Mouse (Mus musculus): ENCODE results near the gene Gm525. TPM values are rescaled to one million over a fixed set of nuclear protein-coding genes. Genes with fewer than 3 reads are reported as not detected.
"Not testable (repeated sequence)": the region's sequence is repeated elsewhere in the genome, so short reads cannot be mapped to it uniquely, and the experiment has no call there.

Gm525 gene
- polyA plus RNA-seq, 1 experiment from 2014 or later: not detected

- no peak overlapping the region for H3K4me2 ChIP-seq
- WGBS: 83% methylated on average over 3 of the region's 3 CpGs
- H3K9me3 ChIP-seq (replicated peaks): no peaks in the 10 kb centered on the region
- H3K27me3 ChIP-seq (replicated peaks): no peaks in the 10 kb centered on the region; the same call in 1 of the 2 replicates
- H3K9ac ChIP-seq: no peak overlapping the region
- ATAC-seq (ENCODE audit: insufficient number of reproducible peaks, low FRiP score): no peak
- no peak overlapping the region for H3K4me3 ChIP-seq
- H3K36me3 ChIP-seq: no peaks in the 10 kb centered on the region
- H3K4me1 ChIP-seq (replicated peaks): no peaks in the 10 kb centered on the region
- no peak overlapping the region for H3K27ac ChIP-seq (ENCODE audit: poor library complexity, severe bottlenecking)
Observed at GRCm38 (mm10) chr11:89078305-89078704, 4.7 kb downstream of the Gm525 start.

- Histone ChIP-seq H3K27ac (ENCODE audit: poor library complexity, severe bottlenecking) (no peak overlapping the region), H3K27me3 (replicated peaks) (no peaks in the 10 kb centered on the region), H3K4me3 (no peak overlapping the region), H3K4me2 (no peak overlapping the region), H3K36me3 (no peaks in the 10 kb centered on the region), H3K9ac (no peak overlapping the region), H3K9me3 (replicated peaks) (no peaks in the 10 kb centered on the region), H3K4me1 (replicated peaks) (no peaks in the 10 kb centered on the region)
- 82% methylated on average over 16 of the region's 16 CpGs for WGBS
- no peak for ATAC-seq (ENCODE audit: insufficient number of reproducible peaks, low FRiP score)
Observed at GRCm38 (mm10) chr11:89078996-89079680, 5.5 kb downstream of the Gm525 start.

- not testable (repeated sequence) for H3K9me3 ChIP-seq (replicated peaks); H3K27ac ChIP-seq (ENCODE audit: poor library complexity, severe bottlenecking); H3K27me3 ChIP-seq (replicated peaks); H3K4me1 ChIP-seq (replicated peaks); H3K9ac ChIP-seq; H3K36me3 ChIP-seq; H3K4me2 ChIP-seq; H3K4me3 ChIP-seq; ATAC-seq (ENCODE audit: insufficient number of reproducible peaks, low FRiP score)
- 77% methylated on average over 5 of the region's 5 CpGs for WGBS
Observed at GRCm38 (mm10) chr11:89081906-89082305, 8.3 kb downstream of the Gm525 start.

GRCm38 (mm10) chr11:89082691-89083090, 9.1 kb downstream of the Gm525 start:
- not testable (repeated sequence) for H3K4me1 ChIP-seq (replicated peaks); H3K4me2 ChIP-seq; H3K9ac ChIP-seq; H3K36me3 ChIP-seq; H3K27me3 ChIP-seq (replicated peaks); H3K27ac ChIP-seq (ENCODE audit: poor library complexity, severe bottlenecking); H3K4me3 ChIP-seq; ATAC-seq (ENCODE audit: insufficient number of reproducible peaks, low FRiP score); H3K9me3 ChIP-seq (replicated peaks)
- WGBS: 79% methylated on average over 3 of the region's 3 CpGs

- Histone ChIP-seq H3K4me3 (no peak overlapping the region), H3K9ac (no peak overlapping the region), H3K36me3 (no peaks in the 10 kb centered on the region), H3K9me3 (replicated peaks) (no peaks in the 10 kb centered on the region), H3K27me3 (replicated peaks) (no peaks in the 10 kb centered on the region), H3K27ac (ENCODE audit: poor library complexity, severe bottlenecking) (no peak overlapping the region), H3K4me1 (replicated peaks) (no peaks in the 10 kb centered on the region), H3K4me2 (no peak overlapping the region)
- no peak for ATAC-seq (ENCODE audit: insufficient number of reproducible peaks, low FRiP score)
- 37% methylated on average over 7 of the region's 7 CpGs for WGBS
Observed at GRCm38 (mm10) chr11:89084601-89085000, 11.0 kb downstream of the Gm525 start.

GRCm38 (mm10) chr11:89086208-89086809, 12.7 kb downstream of the Gm525 start:
- Histone ChIP-seq H3K36me3 (no peaks in the 10 kb centered on the region), H3K4me3 (no peak overlapping the region), H3K27ac (ENCODE audit: poor library complexity, severe bottlenecking) (no peak overlapping the region), H3K9me3 (replicated peaks) (no peaks in the 10 kb centered on the region), H3K9ac (no peak overlapping the region), H3K4me1 (replicated peaks) (no peaks in the 10 kb centered on the region), H3K4me2 (no peak overlapping the region), H3K27me3 (replicated peaks) (no peaks in the 10 kb centered on the region)
- no peak for ATAC-seq (ENCODE audit: insufficient number of reproducible peaks, low FRiP score)
- 86% methylated on average over 10 of the region's 10 CpGs for WGBS

- Histone ChIP-seq H3K4me1 (replicated peaks) (no peaks in the 10 kb centered on the region), H3K27me3 (replicated peaks) (no peaks in the 10 kb centered on the region), H3K36me3 (no peaks in the 10 kb centered on the region), H3K4me2 (no peak overlapping the region), H3K27ac (ENCODE audit: poor library complexity, severe bottlenecking) (no peak overlapping the region), H3K9me3 (replicated peaks) (no peaks in the 10 kb centered on the region), H3K9ac (no peak overlapping the region), H3K4me3 (no peak overlapping the region)
- ATAC-seq (ENCODE audit: insufficient number of reproducible peaks, low FRiP score): no peak
- 79% methylated on average over 4 of the region's 4 CpGs for WGBS
Observed at GRCm38 (mm10) chr11:89088754-89089153, 15.1 kb downstream of the Gm525 start.

- not testable (repeated sequence) for H3K27me3 ChIP-seq (replicated peaks); H3K4me1 ChIP-seq (replicated peaks); ATAC-seq (ENCODE audit: insufficient number of reproducible peaks, low FRiP score); H3K36me3 ChIP-seq; H3K9me3 ChIP-seq (replicated peaks); H3K4me3 ChIP-seq; H3K4me2 ChIP-seq; H3K9ac ChIP-seq; H3K27ac ChIP-seq (ENCODE audit: poor library complexity, severe bottlenecking)
- 89% methylated on average over 6 of the region's 7 CpGs for WGBS
Observed at GRCm38 (mm10) chr11:89090359-89090758, 16.7 kb downstream of the Gm525 start.

- ATAC-seq (ENCODE audit: insufficient number of reproducible peaks, low FRiP score): no peak
- H3K27me3 ChIP-seq (replicated peaks): no peaks in the 10 kb centered on the region
- H3K36me3 ChIP-seq: no peaks in the 10 kb centered on the region
- H3K9me3 ChIP-seq (replicated peaks): no peaks in the 10 kb centered on the region
- H3K9ac ChIP-seq: no peak overlapping the region
- H3K4me2 ChIP-seq: no peak overlapping the region
- no peak overlapping the region for H3K27ac ChIP-seq (ENCODE audit: poor library complexity, severe bottlenecking)
- WGBS: 70% methylated on average over 9 of the region's 9 CpGs
- H3K4me1 ChIP-seq (replicated peaks): no peaks in the 10 kb centered on the region
- no peak overlapping the region for H3K4me3 ChIP-seq
Observed at GRCm38 (mm10) chr11:89092714-89093113, 19.1 kb downstream of the Gm525 start.

- Histone ChIP-seq H3K9me3 (replicated peaks) (no peaks in the 10 kb centered on the region), H3K4me3 (no peak overlapping the region), H3K4me1 (replicated peaks) (0 out of 2 replicates have a peak, but pooled peaks cover 4% of the 10 kb centered on the region), H3K27ac (ENCODE audit: poor library complexity, severe bottlenecking) (no peak overlapping the region), H3K4me2 (no peak overlapping the region), H3K9ac (no peak overlapping the region), H3K36me3 (no peaks in the 10 kb centered on the region), H3K27me3 (replicated peaks) (no peaks in the 10 kb centered on the region)
- ATAC-seq (ENCODE audit: insufficient number of reproducible peaks, low FRiP score): no peak
- WGBS: 78% methylated on average over 3 of the region's 3 CpGs
Observed at GRCm38 (mm10) chr11:89095306-89095705, 21.7 kb downstream of the Gm525 start.

- H3K9ac ChIP-seq; H3K27ac ChIP-seq (ENCODE audit: poor library complexity, severe bottlenecking); ATAC-seq (ENCODE audit: insufficient number of reproducible peaks, low FRiP score); H3K27me3 ChIP-seq (replicated peaks); H3K4me2 ChIP-seq; H3K36me3 ChIP-seq; H3K4me1 ChIP-seq (replicated peaks); H3K4me3 ChIP-seq; H3K9me3 ChIP-seq (replicated peaks): not testable (repeated sequence)
- 86% methylated on average over 10 of the region's 10 CpGs for WGBS
Observed at GRCm38 (mm10) chr11:89097292-89097691, 23.7 kb downstream of the Gm525 start.
